Mouse (Mus musculus) layer of hippocampus, adult 2 months (tissue): ENCODE measurements around the gene Vps53. TPM values are rescaled to one million over a fixed set of nuclear protein-coding genes. Genes with fewer than 3 reads are reported as not detected.
A peak's percentile ranks its signal among the peaks of the same experiment; 100 is the strongest.
"Not testable (repeated sequence)": the region's sequence is repeated elsewhere in the genome, so short reads cannot be mapped to it uniquely, and the experiment has no call there.

ENCODE experiments used
- DNase-seq, 2 experiments: peaks; one replicate each; pipeline ENCODE4 v3.0.0; 2022; ENCODE audit warnings: low spot score in 2 of 2
- H3K27ac ChIP-seq: fragments of 200-600 bp; 2 replicates; pipeline ENCODE4 v1.8.1; 2022
- H3K4me3 ChIP-seq: fragments of 200-600 bp; 2 replicates; pipeline ENCODE4 v1.8.1; 2022; ENCODE audit warnings: mild to moderate bottlenecking
- CTCF ChIP-seq: fragments of 200-600 bp; conservative IDR thresholded peaks from 2 replicates; pipeline ENCODE4 v1.8.1; 2022; ENCODE audit warnings: antibody characterized with exemption, mild to moderate bottlenecking, moderate library complexity
- long read RNA-seq, 2 experiments: library from polyadenylated mRNA; stranded (forward); transcript quantifications; one replicate each; pipeline ENCODE4 v2.0.0; 2021; ENCODE audit warnings: borderline mapping rate in 2 of 2
- total RNA-seq, 2 experiments: library from RNA; stranded (reverse); gene quantifications; 2 replicates each; pipeline ENCODE4 v1.2.3; 2021

The Vps53 gene
- total RNA-seq, result 100 to 1,000 TPM in 1 of 2 experiments, 10 to 100 TPM in 1; 97.1 to 103 TPM
- long read RNA-seq, experiment 1, transcript Vps53-201 (22 exons, 2,833 nt), result major isoform, 40 of 52 reads
- long read RNA-seq, experiment 1, partial matches to known transcripts, result 5 of 52 reads
- long read RNA-seq, experiment 1, other reads (novel, unspliced or antisense), result 5 of 52 reads
- long read RNA-seq, experiment 2, transcript Vps53-201 (22 exons, 2,833 nt), result major isoform, 53 of 67 reads
- long read RNA-seq, experiment 2, partial matches to known transcripts, result 7 of 67 reads
- long read RNA-seq, experiment 2, other reads (novel, unspliced or antisense), result 3 of 67 reads

DNA sequence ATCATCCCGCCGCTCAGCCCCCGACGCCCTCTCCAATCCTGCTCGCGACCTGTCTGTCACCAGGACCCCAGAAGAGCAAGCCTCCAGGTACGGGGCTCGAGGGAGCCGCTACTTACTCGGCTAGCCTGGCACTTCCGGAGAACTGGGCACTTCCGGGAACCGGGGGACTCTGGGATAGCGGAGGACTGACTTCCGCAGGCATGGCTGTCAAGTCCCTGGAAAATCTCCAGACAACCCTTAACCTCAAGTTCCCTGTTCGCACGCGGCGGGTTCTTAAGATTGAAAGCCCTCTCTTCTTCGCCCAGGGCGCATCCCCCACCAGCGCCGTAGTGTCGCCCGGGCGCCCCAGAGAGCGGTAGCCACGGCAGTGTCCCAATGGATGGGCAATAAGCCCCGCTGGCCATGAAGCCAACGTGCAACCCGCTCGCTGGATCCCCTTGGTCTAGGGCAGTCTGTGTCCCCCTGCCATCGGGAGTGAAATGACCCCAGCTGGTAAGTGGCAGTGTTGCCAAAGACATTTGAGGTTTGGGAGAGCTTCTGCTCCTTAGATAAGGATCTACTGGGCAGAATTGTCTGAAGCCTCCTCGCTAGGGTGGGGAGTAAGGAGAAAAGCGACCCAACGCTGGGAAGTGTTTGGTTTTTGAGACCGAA, at the start of gene Vps53, which contains the start of gene Fam57a:
TSS of gene Vps53 (minus strand) at position 153 of the 651 bp plus-strand sequence.
TSS of gene Fam57a (plus strand) at position 177 of the 651 bp plus-strand sequence.
- Histone ChIP-seq H3K27ac (peak within 1 kb of the TSS; percentile 96), H3K4me3 (peak within 1 kb of the TSS; percentile 88)
- TF ChIP-seq CTCF, result no peak
- DNase-seq, result peak; percentile 89 to 90

- TF ChIP-seq CTCF, result no peak
- Histone ChIP-seq H3K4me3 (no peak overlapping the region), H3K27ac (no peak overlapping the region)
- DNase-seq, result no peak
These were observed 45.6 kb upstream of the Vps53 start for GRCm38 (mm10) chr11:76225051-76225450.

- no peak for TF ChIP-seq CTCF
- Histone ChIP-seq H3K4me3 (no peak overlapping the region), H3K27ac (no peak overlapping the region)
- DNase-seq, result no peak
These were observed 45.2 kb upstream of the Vps53 start for GRCm38 (mm10) chr11:76224631-76225030.

- peak within 1 kb of the TSS; percentile 96 for H3K27ac ChIP-seq
- peak within 1 kb of the TSS; percentile 88 for H3K4me3 ChIP-seq
- peak; percentile 90 for TF ChIP-seq CTCF
- DNase-seq, result peak; percentile 97
These were observed 37.9 kb upstream of the Vps53 start, which contains the start of the genes Dbil5 and Gemin4 for GRCm38 (mm10) chr11:76217390-76217800. Dbil5 (plus strand) TSS chr11:76217608. Gemin4 (minus strand) TSS chr11:76217664.

DNA sequence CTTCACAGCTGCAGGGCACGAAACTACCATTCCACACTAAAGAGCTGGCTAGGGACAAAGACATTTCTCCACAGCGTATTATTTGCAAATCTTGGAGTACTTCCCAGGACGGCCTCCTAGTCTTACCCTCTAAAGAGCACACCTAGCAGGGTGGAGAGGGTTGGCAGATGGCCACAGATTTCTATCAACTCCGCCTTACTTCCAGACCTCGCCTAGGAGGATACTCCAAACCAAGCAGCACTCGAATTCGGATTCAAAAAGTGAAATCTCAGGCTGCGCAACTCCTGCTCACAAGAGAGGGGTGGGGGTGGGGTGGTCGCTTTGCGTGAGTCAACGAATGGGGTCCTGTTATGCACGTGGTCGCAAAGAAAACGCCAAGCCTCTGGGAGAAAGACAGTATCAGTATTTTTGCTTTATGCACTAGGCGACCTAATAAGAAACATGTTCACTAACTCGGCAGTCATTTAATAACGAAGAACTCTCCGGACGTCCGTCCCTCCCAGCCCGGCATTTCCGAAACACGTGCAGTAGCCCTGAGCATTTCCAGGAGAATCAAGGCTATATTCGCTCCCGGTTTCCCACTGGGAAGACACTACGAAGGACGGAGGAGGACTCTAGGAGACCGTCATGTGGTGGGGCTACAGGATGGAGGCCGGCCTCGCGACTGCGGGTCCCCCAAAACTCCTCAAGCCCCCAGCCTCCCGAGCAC, 37.4 kb upstream of the Vps53 start:
- peak overlapping the region; percentile 96 for H3K27ac ChIP-seq
- TF ChIP-seq CTCF, result no peak
- no peak for DNase-seq
- peak overlapping the region; percentile 88 for H3K4me3 ChIP-seq

DNA sequence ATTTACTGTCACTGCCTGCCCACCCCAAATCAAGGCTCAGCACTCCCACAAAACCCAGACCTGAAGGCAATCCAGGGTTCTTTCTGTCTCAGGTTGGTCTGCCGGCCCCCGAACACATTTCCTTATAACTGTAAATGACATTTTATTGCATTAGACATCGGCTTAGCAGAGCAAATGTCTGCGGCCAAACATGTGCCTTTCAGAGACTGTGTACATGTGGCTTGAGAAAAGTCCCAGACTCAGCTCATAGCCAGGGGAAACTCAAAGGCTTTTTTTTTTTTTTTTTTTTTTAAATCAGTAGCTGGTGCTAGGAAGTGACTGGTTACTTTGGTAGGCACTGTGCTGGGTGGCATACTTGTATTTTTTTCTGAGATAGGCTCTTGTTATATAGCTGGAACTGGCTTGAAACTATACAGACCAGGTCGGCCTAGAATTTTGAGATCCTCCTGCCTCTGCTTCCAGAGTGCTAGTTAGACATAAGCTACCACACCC, 36.6 kb upstream of the Vps53 start:
- Histone ChIP-seq H3K27ac (peak overlapping the region; percentile 96; the same call in 1 of the 2 replicates), H3K4me3 (no peak overlapping the region)
- TF ChIP-seq CTCF, result no peak
- no peak for DNase-seq

DNA sequence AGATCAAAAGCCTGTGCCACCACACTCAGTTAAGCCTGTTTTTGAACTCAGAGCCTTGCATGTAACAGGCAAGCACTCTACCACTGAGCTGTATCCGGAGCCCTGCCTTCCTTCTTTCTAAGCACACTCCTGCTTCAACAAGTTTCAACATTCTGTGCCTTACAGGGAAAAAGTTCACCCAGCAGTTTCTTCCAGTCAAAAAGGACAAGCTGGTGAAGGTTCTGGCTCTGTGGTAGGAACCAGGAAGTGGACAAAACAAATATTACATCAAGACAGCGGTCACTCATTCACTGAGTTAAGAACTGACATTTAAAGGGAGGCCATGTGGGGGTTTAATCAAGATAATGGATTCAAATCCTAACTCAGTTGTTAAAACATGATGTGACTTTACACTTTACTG, 35.6 kb upstream of the Vps53 start:
- no peak for DNase-seq
- Histone ChIP-seq H3K4me3 (no peak overlapping the region), H3K27ac (no peak overlapping the region)
- TF ChIP-seq CTCF, result no peak

DNA sequence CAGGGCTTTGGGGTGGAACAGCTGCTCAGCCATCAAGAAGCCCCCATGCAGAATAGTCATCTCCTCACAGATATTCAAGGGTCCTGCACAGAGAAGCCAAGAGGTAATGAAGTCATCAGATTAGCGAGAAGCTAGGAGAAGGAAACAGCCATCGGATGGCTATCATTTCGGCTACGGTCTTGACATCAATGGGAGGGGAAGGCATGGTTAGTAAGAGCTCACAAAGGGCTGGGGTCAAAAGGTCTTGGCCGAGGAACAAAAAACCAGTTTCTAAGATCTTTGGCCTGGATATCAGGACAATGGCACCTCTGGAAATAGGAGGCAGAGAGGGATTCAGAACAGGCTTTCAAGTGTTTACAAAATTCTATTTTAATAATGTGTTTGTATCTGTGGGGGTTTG, 34.4 kb upstream of the Vps53 start:
- H3K4me3 ChIP-seq, result no peak overlapping the region
- DNase-seq, result no peak
- H3K27ac ChIP-seq, result no peak overlapping the region
- TF ChIP-seq CTCF, result no peak

- not testable (repeated sequence) for H3K4me3 ChIP-seq, H3K27ac ChIP-seq, DNase-seq
These were observed 32.1 kb upstream of the Vps53 start for GRCm38 (mm10) chr11:76211595-76211994.

DNA sequence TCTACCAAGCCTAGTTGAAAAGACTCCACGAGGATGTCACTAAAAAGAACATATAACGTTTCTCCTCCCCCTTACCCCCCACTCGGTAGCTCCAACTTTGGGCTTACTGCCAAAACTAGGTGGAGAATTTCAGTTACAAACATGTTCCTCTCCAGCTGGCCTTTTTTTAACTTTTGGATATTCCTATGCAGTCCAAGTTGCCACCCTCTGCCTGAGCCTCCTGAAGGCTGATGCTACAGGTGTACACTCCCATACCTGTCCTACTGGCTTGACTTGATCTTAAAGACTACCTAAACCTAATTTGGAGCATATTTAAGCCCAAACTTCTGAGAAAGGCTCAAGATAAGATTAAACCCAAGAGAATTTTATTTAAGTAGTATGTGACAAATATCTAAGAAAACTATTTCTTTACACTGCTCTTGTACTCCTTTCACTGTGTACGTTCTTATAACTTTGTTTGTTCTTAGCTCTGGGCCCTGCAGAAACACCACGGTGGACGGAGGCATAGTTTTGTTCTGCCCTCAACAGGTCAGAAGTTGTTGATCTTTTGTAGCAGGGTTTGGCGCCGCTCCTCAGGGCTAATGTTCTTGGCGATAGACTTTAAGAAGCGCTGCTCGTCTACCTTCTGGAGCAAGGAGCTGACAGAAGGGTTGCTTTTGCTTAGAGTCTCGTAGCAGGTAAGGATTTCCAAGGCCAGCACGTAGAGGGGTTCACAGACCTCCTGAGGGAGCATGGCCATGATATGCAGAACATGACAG, 31.0 kb upstream of the Vps53 start:
- Histone ChIP-seq H3K27ac (no peak overlapping the region), H3K4me3 (no peak overlapping the region)
- DNase-seq, result no peak
- no peak for TF ChIP-seq CTCF

GRCm38 (mm10) chr11:76206793-76207192, 27.3 kb upstream of the Vps53 start:
- no peak for TF ChIP-seq CTCF
- Histone ChIP-seq H3K4me3 (no peak overlapping the region), H3K27ac (no peak overlapping the region)
- no peak for DNase-seq
